Mouse (Mus musculus): ENCODE data around the gene Glyr1. TPM values are rescaled to one million over a fixed set of nuclear protein-coding genes. Genes with fewer than 3 reads are reported as not detected.

Glyr1 gene
- polyA plus RNA-seq, 1 experiment = 94.6 TPM

GRCm38 (mm10) chr16:4997553-4997952, 52.1 kb downstream of the Glyr1 start, which contains the start of gene Sept12:
Sept12 (minus strand) TSS chr16:4997852.
- Histone ChIP-seq H3K4me1 (ENCODE audit: control insufficient read depth, insufficient read depth, low read length) (no peaks in the 10 kb centered on the region), H3K27ac (ENCODE audit: insufficient read depth, low read depth, low read length) (no peak within 1 kb of the TSS), H3K4me3 (ENCODE audit: insufficient read depth, low read length) (no peak within 1 kb of the TSS)
- TF ChIP-seq CTCF (IDR thresholded peaks at IDR 0.05; ENCODE audit: low read depth, low read length) = no peak
- TF ChIP-seq POLR2A (IDR thresholded peaks at IDR 0.05; ENCODE audit: borderline replicate concordance, low read depth, low read length) = no peak

- Histone ChIP-seq H3K4me1 (ENCODE audit: control insufficient read depth, insufficient read depth, low read length) (no peaks in the 10 kb centered on the region), H3K27ac (ENCODE audit: insufficient read depth, low read depth, low read length) (no peak overlapping the region), H3K4me3 (ENCODE audit: insufficient read depth, low read length) (no peak overlapping the region)
- no peak for TF ChIP-seq CTCF (IDR thresholded peaks at IDR 0.05; ENCODE audit: low read depth, low read length)
These were observed 56.4 kb downstream of the Glyr1 start for GRCm38 (mm10) chr16:4993276-4993675.

GRCm38 (mm10) chr16:4984717-4985116, 64.9 kb downstream of the Glyr1 start:
- Histone ChIP-seq H3K4me3 (ENCODE audit: insufficient read depth, low read length) (no peak overlapping the region), H3K27ac (ENCODE audit: insufficient read depth, low read depth, low read length) (no peak overlapping the region), H3K4me1 (ENCODE audit: control insufficient read depth, insufficient read depth, low read length) (peaks cover 12% of the 10 kb centered on the region)
- TF ChIP-seq POLR2A (IDR thresholded peaks at IDR 0.05; ENCODE audit: borderline replicate concordance, low read depth, low read length) (no peak), CTCF (IDR thresholded peaks at IDR 0.05; ENCODE audit: low read depth, low read length) (no peak)

- no peak for TF ChIP-seq POLR2A (IDR thresholded peaks at IDR 0.05; ENCODE audit: borderline replicate concordance, low read depth, low read length)
- TF ChIP-seq CTCF (IDR thresholded peaks at IDR 0.05; ENCODE audit: low read depth, low read length) = peak; percentile 48; the same call in 1 of the 2 replicates
- H3K4me1 ChIP-seq (ENCODE audit: control insufficient read depth, insufficient read depth, low read length) = peaks cover 12% of the 10 kb centered on the region
- no peak overlapping the region for H3K4me3 ChIP-seq (ENCODE audit: insufficient read depth, low read length)
- H3K27ac ChIP-seq (ENCODE audit: insufficient read depth, low read depth, low read length) = no peak overlapping the region
These were observed 69.8 kb downstream of the Glyr1 start for GRCm38 (mm10) chr16:4979755-4980380.

GRCm38 (mm10) chr16:4978275-4979051, 71.2 kb downstream of the Glyr1 start:
- H3K4me1 ChIP-seq (ENCODE audit: control insufficient read depth, insufficient read depth, low read length) = peaks cover 11% of the 10 kb centered on the region
- no peak overlapping the region for H3K27ac ChIP-seq (ENCODE audit: insufficient read depth, low read depth, low read length)
- H3K4me3 ChIP-seq (ENCODE audit: insufficient read depth, low read length) = no peak overlapping the region
- TF ChIP-seq POLR2A (IDR thresholded peaks at IDR 0.05; ENCODE audit: borderline replicate concordance, low read depth, low read length) (no peak), CTCF (IDR thresholded peaks at IDR 0.05; ENCODE audit: low read depth, low read length) (no peak)

- H3K4me1 ChIP-seq (ENCODE audit: control insufficient read depth, insufficient read depth, low read length) = peaks cover 4% of the 10 kb centered on the region; the same call in 1 of the 2 replicates
- TF ChIP-seq POLR2A (IDR thresholded peaks at IDR 0.05; ENCODE audit: borderline replicate concordance, low read depth, low read length) (no peak), CTCF (IDR thresholded peaks at IDR 0.05; ENCODE audit: low read depth, low read length) (no peak)
- H3K27ac ChIP-seq (ENCODE audit: insufficient read depth, low read depth, low read length) = no peak overlapping the region
- H3K4me3 ChIP-seq (ENCODE audit: insufficient read depth, low read length) = no peak overlapping the region
These were observed 73.5 kb downstream of the Glyr1 start for GRCm38 (mm10) chr16:4976180-4976579.

GRCm38 (mm10) chr16:4974521-4974920, 75.1 kb downstream of the Glyr1 start:
- H3K4me3 ChIP-seq (ENCODE audit: insufficient read depth, low read length) = no peak overlapping the region
- H3K27ac ChIP-seq (ENCODE audit: insufficient read depth, low read depth, low read length) = no peak overlapping the region
- H3K4me1 ChIP-seq (ENCODE audit: control insufficient read depth, insufficient read depth, low read length) = peaks cover 9% of the 10 kb centered on the region
- TF ChIP-seq POLR2A (IDR thresholded peaks at IDR 0.05; ENCODE audit: borderline replicate concordance, low read depth, low read length) (no peak), CTCF (IDR thresholded peaks at IDR 0.05; ENCODE audit: low read depth, low read length) (no peak)

GRCm38 (mm10) chr16:4971626-4972025, 78.0 kb downstream of the Glyr1 start:
- no peak overlapping the region for H3K27ac ChIP-seq (ENCODE audit: insufficient read depth, low read depth, low read length)

GRCm38 (mm10) chr16:4969055-4969843, 80.4 kb downstream of the Glyr1 start:
- Histone ChIP-seq H3K27ac (ENCODE audit: insufficient read depth, low read depth, low read length) (peak overlapping the region; percentile 41), H3K4me3 (ENCODE audit: insufficient read depth, low read length) (no peak overlapping the region), H3K4me1 (ENCODE audit: control insufficient read depth, insufficient read depth, low read length) (peaks cover 23% of the 10 kb centered on the region)
- no peak for TF ChIP-seq CTCF (IDR thresholded peaks at IDR 0.05; ENCODE audit: low read depth, low read length)
- no peak for TF ChIP-seq POLR2A (IDR thresholded peaks at IDR 0.05; ENCODE audit: borderline replicate concordance, low read depth, low read length)

More at GRCm38 (mm10) chr16:4971626-4972025, 78.0 kb downstream of the Glyr1 start:
- peaks cover 17% of the 10 kb centered on the region for H3K4me1 ChIP-seq (ENCODE audit: control insufficient read depth, insufficient read depth, low read length)
- H3K4me3 ChIP-seq (ENCODE audit: insufficient read depth, low read length) = no peak overlapping the region
- no peak for TF ChIP-seq CTCF (IDR thresholded peaks at IDR 0.05; ENCODE audit: low read depth, low read length)
- no peak for TF ChIP-seq POLR2A (IDR thresholded peaks at IDR 0.05; ENCODE audit: borderline replicate concordance, low read depth, low read length)

Data from bone marrow macrophage, adult 2 months (primary cell).